Comparison of ENCODE assay signal across 9 mouse cellular contexts in genomic region chr8:13455295-13455694, GRCm38 (mm10). TPM values are rescaled to one million over a fixed set of nuclear protein-coding genes. Genes with fewer than 3 reads are reported as not detected.
DNase-seq lines count a peak whose midpoint lies in the region; ATAC-seq lines count a peak whose summit lies in the region.
"Had no signal": no experiment of that assay in that cellular context is flagged by ENCODE, and none has a peak within 500 bp of the region (broad histone marks: within the 10 kb centered on the region; RNA-seq: fewer than 3 reads in every experiment).

No protein-coding gene starts in this region.

- no peaks in the 10 kb centered on the region for H3K27me3 ChIP-seq in kidney, embryonic 14.5 days (ENCODE audit: control insufficient read depth, insufficient read depth, low read length)
- H3K27me3 ChIP-seq: heart, embryonic 15.5 days had no signal

- 25% methylated on average over 2 of the region's 2 CpGs for WGBS in kidney, embryonic 14.5 days

- H3K4me3 ChIP-seq in kidney, embryonic 14.5 days (ENCODE audit: low read length), result no peak overlapping the region
- H3K4me3 ChIP-seq: heart, embryonic 15.5 days had no signal

- peak; percentile 84 for ATAC-seq in kidney, embryonic 14.5 days (ENCODE audit: low FRiP score, low TSS enrichment)

- no peaks in the 10 kb centered on the region for H3K9me3 ChIP-seq in kidney, embryonic 14.5 days (ENCODE audit: control insufficient read depth, low read length)
- H3K9me3 ChIP-seq: heart, embryonic 15.5 days had no signal

- DNase-seq in cerebellum, adult 18-20 months, result peak; percentile 50 to 59
- no peak for DNase-seq in cerebellum, adult 11 months
- peak; percentile 86 for DNase-seq in 3T3-L1 (ENCODE audit: low read depth, low spot score)
- peak; percentile 78 to 84 for DNase-seq in adrenal gland, postnatal 36 days
- peak; percentile 52 to 53 for DNase-seq in gastrocnemius, adult 8-10 months (ENCODE audit: low spot score in 2 of 2)
- peak; percentile 81 for DNase-seq in lung, postnatal 10 days
- DNase-seq in right cerebral cortex, postnatal 4 days, result peak; percentile 44

- H3K9ac ChIP-seq in kidney, embryonic 14.5 days (ENCODE audit: low read depth, low read length), result no peak overlapping the region
- H3K9ac ChIP-seq: heart, embryonic 15.5 days had no signal

- no peaks in the 10 kb centered on the region for H3K4me1 ChIP-seq in kidney, embryonic 14.5 days (ENCODE audit: control insufficient read depth, insufficient read depth, low read length)
- H3K4me1 ChIP-seq: heart, embryonic 15.5 days had no signal

- H3K27ac ChIP-seq in kidney, embryonic 14.5 days (ENCODE audit: low read depth, low read length), result no peak overlapping the region
- H3K27ac ChIP-seq: heart, embryonic 15.5 days had no signal

- no peaks in the 10 kb centered on the region for H3K36me3 ChIP-seq in kidney, embryonic 14.5 days (ENCODE audit: control insufficient read depth, insufficient read depth, low read length)
- H3K36me3 ChIP-seq: heart, embryonic 15.5 days had no signal

- H3K4me2 ChIP-seq in kidney, embryonic 14.5 days (replicated peaks; ENCODE audit: low read depth, low read length), result no peak overlapping the region
- H3K4me2 ChIP-seq: heart, embryonic 15.5 days had no signal

RNA-seq across cellular contexts. Expression of gene Tmem255b, which starts 20.3 kb away (rescaled TPM):
- total RNA-seq in adrenal gland, postnatal 36 days (2021), result 1 to 10 TPM in 1 of 2 experiments, under 1 TPM in 1; 0.92 to 1.1 TPM
- total RNA-seq in gastrocnemius, adult 8-10 months (2022), result 1 to 10 TPM; 1.3 to 2.5 (median 2.2) TPM
- polyA plus RNA-seq in kidney, embryonic 14.5 days (2014; fragmentation: Nextera tagmentation; extraction: Ambion mirVana), result 0.57 TPM in 1 of 2 replicates, not detected in the other

RNA-seq across cellular contexts. Expression of gene Gas6, which starts 39.0 kb away (rescaled TPM):
- 100 to 1,000 TPM in 1 of 2 experiments, 10 to 100 TPM in 1; 83.7 to 248 TPM for total RNA-seq in adrenal gland, postnatal 36 days (2021)
- 100 to 1,000 TPM in 1 of 4 experiments, 10 to 100 TPM in 3; 62.5 to 101 (median 75.1) TPM for total RNA-seq in gastrocnemius, adult 8-10 months (2022)
- polyA plus RNA-seq in kidney, embryonic 14.5 days (2014; fragmentation: Nextera tagmentation; extraction: Ambion mirVana), result 12.0 and 18.7 TPM in 2 replicates

RNA-seq across cellular contexts. Expression of gene Grk1, which starts 50.4 kb away (rescaled TPM):
- total RNA-seq in adrenal gland, postnatal 36 days (2021), result not detected
- total RNA-seq in gastrocnemius, adult 8-10 months (2022), result not detected
- polyA plus RNA-seq in kidney, embryonic 14.5 days (2014; fragmentation: Nextera tagmentation; extraction: Ambion mirVana), result not detected in 2 replicates
- polyA plus RNA-seq: heart, embryonic 15.5 days had no signal

RNA-seq across cellular contexts. Expression of gene Atp4b, which starts 58.7 kb away (rescaled TPM):
- under 1 TPM; 0.66 to 0.79 TPM for total RNA-seq in adrenal gland, postnatal 36 days (2021)
- not detected for total RNA-seq in gastrocnemius, adult 8-10 months (2022)
- not detected in 2 replicates for polyA plus RNA-seq in kidney, embryonic 14.5 days (2014; fragmentation: Nextera tagmentation; extraction: Ambion mirVana)
- polyA plus RNA-seq: heart, embryonic 15.5 days had no signal
